ENCODE assay signal across 8 mouse cellular contexts in the genomic region with DNA sequence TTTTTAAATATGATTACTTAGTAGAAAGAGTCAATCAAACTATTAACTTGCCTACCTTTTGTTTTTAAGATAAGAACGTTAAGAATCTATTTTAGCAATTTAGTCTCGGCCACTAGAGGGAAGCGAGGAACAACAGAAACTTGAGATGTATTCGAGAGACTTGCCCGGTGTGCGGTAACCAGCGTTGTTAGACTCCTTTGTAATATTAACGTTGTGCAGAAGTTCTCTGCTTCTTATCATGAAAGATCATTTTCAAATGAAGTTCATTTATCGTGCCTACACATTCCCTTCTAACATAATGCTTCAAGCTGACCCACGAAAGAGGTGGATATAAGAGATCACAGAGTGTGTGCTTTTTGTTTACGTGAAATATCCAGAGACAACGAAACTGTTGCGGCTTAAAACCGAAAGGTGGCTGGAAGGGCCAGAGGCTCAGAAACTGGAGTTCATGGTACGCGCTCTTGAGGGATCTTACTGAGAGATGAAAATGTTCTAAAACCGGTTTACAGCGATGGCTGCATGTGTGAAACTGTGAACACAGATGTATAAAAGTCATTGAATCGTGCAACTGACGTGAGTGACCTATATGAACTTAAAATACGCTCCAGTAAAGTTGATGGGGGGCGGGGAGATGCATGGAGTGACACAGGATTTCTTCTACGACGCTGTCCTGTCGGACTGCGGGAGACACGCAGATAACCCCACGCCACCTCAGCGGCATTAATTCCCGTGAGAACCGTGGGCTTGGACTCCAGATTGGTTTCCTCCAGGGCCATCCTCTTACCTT. TPM values are rescaled to one million over a fixed set of nuclear protein-coding genes. Genes with fewer than 3 reads are reported as not detected.
DNase-seq lines count a peak whose midpoint lies in the region; ATAC-seq and TF ChIP-seq lines count a peak whose summit lies in the region.

No protein-coding gene starts in this region.

- peak overlapping the region; percentile 55 for H3K4me2 ChIP-seq in intestine, embryonic 14.5 days (ENCODE audit: low read length)
- H3K4me2 ChIP-seq in lung, embryonic 14.5 days, result peak overlapping the region; percentile 69

- H3K4me3 ChIP-seq in forebrain, embryonic 10.5 days, result peak overlapping the region; percentile 34
- H3K4me3 ChIP-seq in intestine, embryonic 14.5 days (ENCODE audit: low read depth, low read length), result peak overlapping the region; percentile 34
- peak overlapping the region; percentile 40 for H3K4me3 ChIP-seq in lung, embryonic 14.5 days (ENCODE audit: low read depth, low read length)

- no peaks in the 10 kb centered on the region for H3K36me3 ChIP-seq in forebrain, embryonic 10.5 days (replicated peaks)
- H3K36me3 ChIP-seq in intestine, embryonic 14.5 days (ENCODE audit: control insufficient read depth, insufficient read depth, low read length), result no peaks in the 10 kb centered on the region
- no peaks in the 10 kb centered on the region for H3K36me3 ChIP-seq in lung, embryonic 14.5 days (ENCODE audit: insufficient read depth)

- H3K9me3 ChIP-seq in forebrain, embryonic 10.5 days, result peaks cover 4% of the 10 kb centered on the region; the same call in 1 of the 2 replicates
- 0 out of 2 replicates have a peak, but pooled peaks cover 3% of the 10 kb centered on the region for H3K9me3 ChIP-seq in intestine, embryonic 14.5 days (ENCODE audit: control insufficient read depth, low read length)
- H3K9me3 ChIP-seq in lung, embryonic 14.5 days (ENCODE audit: low read depth, low read length), result no peaks in the 10 kb centered on the region

- in situ Hi-C loops in Patski (cut with MboI; ENCODE audit: low pct_unique_long_range_greater_than_20kb), result loop anchor here (5.0 to 10.0 kb wide), 3 partner anchors 34 to 867 kb away; no protein-coding TSS in a partner anchor

- peaks cover 13% of the 10 kb centered on the region for H3K4me1 ChIP-seq in forebrain, embryonic 10.5 days
- H3K4me1 ChIP-seq in intestine, embryonic 14.5 days (replicated peaks; ENCODE audit: control insufficient read depth, insufficient read depth, low read length), result peaks cover 10% of the 10 kb centered on the region; the same call in 1 of the 2 replicates
- no peaks in the 10 kb centered on the region for H3K4me1 ChIP-seq in lung, embryonic 14.5 days (ENCODE audit: insufficient read depth)

- H3K9ac ChIP-seq in intestine, embryonic 14.5 days (ENCODE audit: low read length), result peak overlapping the region; percentile 41
- H3K9ac ChIP-seq in lung, embryonic 14.5 days, result peak overlapping the region; percentile 48

- no peaks in the 10 kb centered on the region for H3K27me3 ChIP-seq in Patski
- no peaks in the 10 kb centered on the region for H3K27me3 ChIP-seq in forebrain, embryonic 10.5 days (ENCODE audit: poor library complexity, severe bottlenecking)
- no peaks in the 10 kb centered on the region for H3K27me3 ChIP-seq in intestine, embryonic 14.5 days (replicated peaks; ENCODE audit: control insufficient read depth, insufficient read depth, low read length)
- H3K27me3 ChIP-seq in lung, embryonic 14.5 days (ENCODE audit: insufficient read depth, low read length), result no peaks in the 10 kb centered on the region

- peak; percentile 71 for TF ChIP-seq CTCF in Patski (IDR thresholded peaks at IDR 0.05)
- peak; percentile 67 for TF ChIP-seq CTCF in lung, embryonic 14.5 days (IDR thresholded peaks at IDR 0.05; ENCODE audit: low read depth)

- peak overlapping the region; percentile 37; the same call in 1 of the 2 replicates for H3K27ac ChIP-seq in forebrain, embryonic 10.5 days
- peak overlapping the region; percentile 12; the same call in 1 of the 2 replicates for H3K27ac ChIP-seq in intestine, embryonic 14.5 days (ENCODE audit: low read depth)
- peak overlapping the region; percentile 36; the same call in 1 of the 2 replicates for H3K27ac ChIP-seq in lung, embryonic 14.5 days (ENCODE audit: low read depth)

- CTCF ChIA-PET in Patski (lab: Charles Lee), result no interaction called here

- peak; percentile 66 for ATAC-seq in Patski
- peak; percentile 71; the same call in 1 of the 2 replicates for ATAC-seq in intestine, embryonic 14.5 days (replicated peaks; ENCODE audit: low FRiP score, low TSS enrichment, low read depth)
- ATAC-seq in lung, embryonic 14.5 days (ENCODE audit: insufficient read depth), result peak; percentile 67

- WGBS in forebrain, embryonic 10.5 days, result 53% methylated on average over 31 of the region's 31 CpGs
- WGBS in intestine, embryonic 14.5 days, result 29% methylated on average over 31 of the region's 31 CpGs
- WGBS in lung, embryonic 14.5 days, result 18% methylated on average over 31 of the region's 31 CpGs

- DNase-seq in cerebellum, adult 9-10 months, result peak; percentile 42
- DNase-seq in cerebellum, adult 9-11 months, result no peak
- DNase-seq in Patski (ENCODE audit: low read depth, low spot score), result no peak
- DNase-seq in forebrain, embryonic 10.5 days (ENCODE audit: extremely low spot score, low spot score), result no peak
- DNase-seq in intestine, embryonic 14.5 days (ENCODE audit: low spot score), result peak; percentile 60
- DNase-seq in lung, embryonic 14.5 days, result peak; percentile 86
- peak; percentile 78 for DNase-seq in retina, embryonic 14.5 days (ENCODE audit: low spot score)
- no peak for DNase-seq in layer of hippocampus, adult 8-10 months (ENCODE audit: low spot score in 2 of 2)

- POLR2A ChIA-PET in Patski (lab: Charles Lee), result no interaction called here

RNA-seq across cellular contexts. Expression of a gene that starts 18.5 kb away (rescaled TPM):
- 0.85 TPM for polyA plus RNA-seq in Patski (2021)
- 8.4 and 12.8 TPM in 2 replicates for polyA plus RNA-seq in forebrain, embryonic 10.5 days (2016; fragmentation: Nextera tagmentation; extraction: Ambion mirVana)
- 4.6 and 4.8 TPM in 2 replicates for polyA plus RNA-seq in intestine, embryonic 14.5 days (2014; fragmentation: Nextera tagmentation; extraction: Ambion mirVana)
- 2.7 and 3.6 TPM in 2 replicates for polyA plus RNA-seq in lung, embryonic 14.5 days (2014; fragmentation: Nextera tagmentation; extraction: Ambion mirVana)
- under 1 TPM in 3 of 4 experiments, not detected in 1; 0.27 to 0.72 (median 0.55) TPM for total RNA-seq in layer of hippocampus, adult 8-10 months (2022)

RNA-seq across cellular contexts. Expression of a gene that starts 30.7 kb away (rescaled TPM):
- polyA plus RNA-seq in Patski (2021), result 652 TPM
- polyA plus RNA-seq in forebrain, embryonic 10.5 days (2016; fragmentation: Nextera tagmentation; extraction: Ambion mirVana), result 642 and 667 TPM in 2 replicates
- polyA plus RNA-seq in intestine, embryonic 14.5 days (2014; fragmentation: Nextera tagmentation; extraction: Ambion mirVana), result 751 and 824 TPM in 2 replicates
- 650 and 732 TPM in 2 replicates for polyA plus RNA-seq in lung, embryonic 14.5 days (2014; fragmentation: Nextera tagmentation; extraction: Ambion mirVana)
- total RNA-seq in layer of hippocampus, adult 8-10 months (2022), result 100 to 1,000 TPM; 257 to 292 (median 267) TPM

RNA-seq across cellular contexts. Expression of a gene that starts 36.9 kb away (rescaled TPM):
- polyA plus RNA-seq in Patski (2021), result 65.0 TPM
- polyA plus RNA-seq in forebrain, embryonic 10.5 days (2016; fragmentation: Nextera tagmentation; extraction: Ambion mirVana), result 68.3 and 68.6 TPM in 2 replicates
- 37.3 and 42.1 TPM in 2 replicates for polyA plus RNA-seq in intestine, embryonic 14.5 days (2014; fragmentation: Nextera tagmentation; extraction: Ambion mirVana)
- polyA plus RNA-seq in lung, embryonic 14.5 days (2014; fragmentation: Nextera tagmentation; extraction: Ambion mirVana), result 45.4 and 49.5 TPM in 2 replicates
- total RNA-seq in layer of hippocampus, adult 8-10 months (2022), result 10 to 100 TPM; 42.6 to 61.4 (median 53.8) TPM

RNA-seq across cellular contexts. Expression of a gene that starts 37.6 kb away (rescaled TPM):
- 69.6 TPM for polyA plus RNA-seq in Patski (2021)
- 41.6 and 44.2 TPM in 2 replicates for polyA plus RNA-seq in forebrain, embryonic 10.5 days (2016; fragmentation: Nextera tagmentation; extraction: Ambion mirVana)
- polyA plus RNA-seq in intestine, embryonic 14.5 days (2014; fragmentation: Nextera tagmentation; extraction: Ambion mirVana), result 57.4 and 65.1 TPM in 2 replicates
- 59.4 and 60.8 TPM in 2 replicates for polyA plus RNA-seq in lung, embryonic 14.5 days (2014; fragmentation: Nextera tagmentation; extraction: Ambion mirVana)
- total RNA-seq in layer of hippocampus, adult 8-10 months (2022), result 10 to 100 TPM; 57.6 to 62.4 (median 60.1) TPM

Comparison
In these comparisons a context has a peak if more than half of its experiments do, and no peak if none do; other contexts are left out.
1. DNase-seq: peak in cerebellum, adult 9-10 months (single experiment), intestine, embryonic 14.5 days (single experiment), lung, embryonic 14.5 days (single experiment) and retina, embryonic 14.5 days (single experiment); none in cerebellum, adult 9-11 months (single experiment), Patski (single experiment), forebrain, embryonic 10.5 days (single experiment) and layer of hippocampus, adult 8-10 months (0 of 2).
2. Peak in every context shown above with its lines, with median percentiles within 50 percentile points of each other: ATAC-seq, H3K27ac ChIP-seq and H3K4me3 ChIP-seq.